Mouse (Mus musculus): ENCODE data around the gene Itpka. TPM values are rescaled to one million over a fixed set of nuclear protein-coding genes. Genes with fewer than 3 reads are reported as not detected.

Gene Itpka
- total RNA-seq, 2 experiments from 2014 or later, result 186 to 204 TPM

DNA sequence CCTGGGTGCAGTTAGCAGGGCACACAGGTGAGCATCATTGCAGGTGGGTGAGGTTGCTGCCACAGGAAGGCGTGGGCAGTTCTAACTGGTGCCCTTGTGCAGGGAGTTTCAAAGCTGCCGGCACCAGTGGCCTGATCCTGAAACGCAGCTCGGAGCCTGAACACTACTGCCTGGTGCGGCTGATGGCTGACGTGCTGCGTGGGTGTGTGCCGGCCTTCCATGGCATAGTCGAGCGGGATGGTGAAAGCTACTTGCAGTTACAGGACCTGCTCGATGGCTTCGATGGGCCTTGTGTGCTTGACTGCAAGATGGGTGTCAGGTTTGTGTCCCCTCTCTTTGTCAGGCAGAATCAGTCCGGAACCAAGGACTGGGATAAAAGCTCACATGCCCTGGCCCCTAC, 7.1 kb downstream of the Itpka start:
- DNase-seq (ENCODE audit: low spot score in 2 of 2), result no peak

DNA sequence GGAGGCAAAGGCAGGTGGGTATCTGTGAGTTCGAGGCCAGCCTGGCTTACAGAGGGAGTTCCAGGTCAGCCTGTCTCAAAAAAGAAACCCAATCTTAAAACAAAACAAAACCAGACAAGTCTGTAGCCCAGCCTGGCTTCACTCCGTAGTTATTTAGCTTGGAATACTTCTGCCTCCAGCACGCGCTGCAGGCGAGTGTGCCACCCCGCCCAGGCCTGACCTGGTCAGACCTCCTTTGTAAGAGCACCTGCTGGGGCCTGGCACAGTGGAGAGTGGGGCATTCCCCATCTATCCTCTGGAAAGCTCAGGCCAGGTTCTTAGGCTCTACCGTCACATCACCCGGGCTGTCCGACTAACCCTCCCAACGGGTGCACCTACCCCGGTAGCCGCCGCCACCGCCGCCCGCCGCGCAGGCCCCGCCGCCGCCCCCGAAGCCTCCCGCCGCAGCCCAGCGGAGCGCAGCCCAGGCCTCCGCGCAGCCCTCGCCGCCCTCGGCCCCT, 15.5 kb downstream of the Itpka start:
- no peak for DNase-seq (ENCODE audit: low spot score in 2 of 2)

DNA sequence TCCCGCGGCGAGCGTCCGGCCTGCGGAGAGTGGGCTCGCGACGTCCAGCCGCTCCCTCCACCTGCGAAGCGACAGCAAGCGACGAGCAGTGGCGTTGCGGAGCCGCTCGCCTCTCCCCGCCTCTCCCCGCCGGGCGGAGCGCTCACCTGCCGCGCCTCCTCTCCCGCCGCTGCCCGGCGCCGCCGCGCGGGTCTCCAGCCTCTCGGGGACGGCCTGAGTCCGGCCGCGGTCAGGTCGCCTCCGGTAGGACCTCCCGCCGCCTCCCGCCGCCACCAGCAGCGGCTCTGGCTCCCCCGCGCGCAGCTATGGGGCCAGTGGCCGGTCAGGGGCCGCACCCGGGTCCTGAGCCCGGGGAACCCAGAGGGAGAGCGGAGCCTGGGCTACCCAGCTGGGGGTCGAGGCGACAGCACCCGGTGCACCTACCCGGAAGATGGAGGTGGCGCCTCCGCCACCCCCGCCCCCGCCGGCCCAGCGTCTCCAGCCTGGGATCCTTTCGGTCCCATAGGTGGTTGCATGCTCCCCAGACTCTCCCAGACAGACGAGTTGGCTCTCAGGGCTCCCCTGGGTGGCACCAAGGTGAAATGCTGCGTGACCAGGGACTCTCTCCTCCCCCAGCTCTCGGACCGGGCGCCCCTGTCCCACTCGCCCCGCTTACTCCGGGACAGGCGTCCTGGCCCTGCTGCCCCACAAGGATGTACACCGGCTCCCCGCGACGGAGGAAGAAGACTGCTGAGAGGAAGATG, 16.1 kb downstream of the Itpka start:
- no peak for DNase-seq (ENCODE audit: low spot score in 2 of 2)

DNA sequence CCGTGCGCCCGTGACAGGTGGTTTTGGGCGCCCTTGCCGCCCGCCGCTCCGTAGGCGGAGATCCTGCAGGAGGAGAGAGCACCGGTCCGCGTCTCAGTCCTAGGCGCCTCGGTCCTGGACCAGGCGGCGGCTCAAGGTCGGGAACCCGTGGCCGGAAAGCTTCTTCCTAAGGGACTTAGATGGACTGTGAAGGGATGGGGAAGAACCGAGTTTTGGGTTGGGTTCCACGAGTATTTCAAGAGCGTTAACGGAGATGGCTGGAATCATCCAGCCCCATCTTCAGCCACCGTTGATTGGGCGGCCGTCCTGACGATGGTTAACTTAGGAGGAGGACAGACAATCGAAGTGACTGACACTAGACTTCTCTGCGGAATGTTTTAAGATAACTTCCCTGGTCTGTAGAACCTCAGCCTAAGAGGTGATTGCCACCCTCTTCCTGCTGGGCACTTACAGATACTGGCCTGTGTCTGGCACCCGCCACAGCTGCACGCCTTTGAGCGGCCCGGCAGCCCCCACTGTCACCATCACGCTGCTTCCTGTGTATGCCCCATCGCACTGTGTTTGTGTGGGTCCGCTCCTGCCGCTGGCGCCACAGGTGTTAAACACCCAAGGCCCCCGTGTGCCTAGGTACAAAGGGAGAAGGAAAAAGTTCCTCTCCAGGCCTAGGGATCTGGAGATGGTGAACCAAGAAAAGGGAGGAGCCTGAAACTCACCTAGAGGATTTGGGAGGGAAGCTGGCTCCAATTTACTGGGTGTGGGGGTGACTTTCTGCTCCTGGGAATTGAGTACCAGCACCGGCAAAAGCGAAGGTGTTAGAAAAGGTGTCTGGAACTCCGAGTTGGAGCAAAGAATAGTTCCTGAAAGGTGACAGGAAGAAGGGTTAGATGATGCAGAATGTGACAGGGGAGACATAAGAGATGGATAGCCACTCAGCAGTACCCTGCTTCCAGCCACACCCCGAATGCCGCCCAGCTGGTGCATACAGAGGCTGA, 17.0 kb downstream of the Itpka start:
- DNase-seq (ENCODE audit: low spot score in 2 of 2), result no peak

DNA sequence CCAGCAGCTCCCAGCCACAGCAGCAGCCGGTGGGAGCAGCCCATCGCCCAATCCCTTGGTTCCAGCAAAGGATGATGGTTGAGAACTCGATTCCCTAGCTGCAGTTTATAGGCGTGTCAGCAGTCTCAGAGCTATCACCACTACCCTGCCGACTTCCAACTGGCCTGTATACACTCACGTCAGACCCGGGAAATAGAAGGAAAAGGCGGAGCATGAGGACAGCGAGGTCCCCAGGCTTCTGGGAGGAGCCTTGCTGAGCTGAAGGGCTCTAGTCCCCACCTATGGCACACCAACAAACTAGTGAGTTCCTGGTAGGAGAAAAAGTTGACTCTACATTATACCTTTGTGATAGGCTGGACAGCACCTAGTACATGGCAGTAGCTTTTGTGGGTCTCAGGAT, 18.1 kb downstream of the Itpka start, which contains the start of gene Ltk:
TSS of gene Ltk (minus strand) at position 181 of the 400 bp plus-strand sequence.
- DNase-seq (ENCODE audit: low spot score in 2 of 2), result no peak

DNA sequence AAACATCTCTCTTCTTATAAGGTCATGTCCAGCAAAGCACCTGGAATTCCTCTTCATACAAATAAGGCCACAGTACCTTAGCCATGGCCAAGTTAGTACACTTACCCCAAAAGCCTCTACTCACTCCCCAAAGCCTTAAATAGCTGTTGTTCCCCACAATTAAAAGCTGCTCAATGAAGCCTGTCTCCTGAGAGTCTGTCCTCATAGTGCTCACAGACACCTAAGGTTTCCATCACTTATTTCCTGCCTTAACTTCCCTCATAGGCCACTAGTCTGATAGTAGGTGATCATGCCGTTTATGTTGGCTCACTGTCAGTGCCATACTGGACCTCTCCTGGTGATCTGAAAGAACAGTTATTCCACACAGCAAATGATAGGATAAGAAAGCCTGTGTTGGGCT, 20.1 kb downstream of the Itpka start:
- DNase-seq (ENCODE audit: low spot score in 2 of 2), result no peak

DNA sequence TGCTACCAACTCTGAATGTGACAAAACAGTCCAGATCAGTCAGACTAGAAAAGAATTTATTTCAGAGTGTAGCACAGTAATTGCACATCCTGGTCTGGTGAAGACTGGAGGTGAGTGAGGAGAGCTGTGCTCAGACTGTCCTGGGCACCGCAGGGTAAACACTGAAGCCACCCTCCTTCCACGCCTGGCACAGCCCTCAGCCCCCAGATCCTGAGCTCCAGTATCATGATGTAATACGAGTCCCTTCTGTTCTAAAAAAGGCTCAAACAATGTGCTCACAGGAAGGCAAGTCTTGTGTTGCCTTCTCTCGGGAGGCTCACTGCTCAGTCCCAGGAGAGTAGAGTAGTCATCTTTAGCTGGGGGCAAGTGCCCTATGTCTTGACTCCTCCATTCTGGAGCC, 21.8 kb downstream of the Itpka start:
- DNase-seq (ENCODE audit: low spot score in 2 of 2), result no peak

DNA sequence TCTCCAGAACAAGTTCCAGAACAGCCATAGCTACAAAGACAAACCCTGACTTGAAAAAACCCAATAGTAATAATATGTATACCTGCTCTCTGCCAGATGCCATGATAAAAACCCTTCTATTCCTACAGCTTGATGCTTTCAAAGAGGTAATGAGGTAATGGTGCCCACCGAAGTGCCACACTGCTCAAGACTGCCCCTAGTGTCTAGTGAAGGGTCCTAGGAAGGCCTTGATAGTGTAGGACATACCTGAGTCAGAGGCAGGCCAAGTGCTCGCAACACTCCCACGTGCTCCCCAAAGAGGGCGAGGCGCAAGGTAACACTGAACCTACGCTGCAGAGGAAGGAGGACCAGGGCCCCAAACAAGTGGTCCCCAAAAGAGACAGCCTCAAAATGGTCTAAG, 25.1 kb downstream of the Itpka start:
- DNase-seq (ENCODE audit: low spot score in 2 of 2), result no peak

DNA sequence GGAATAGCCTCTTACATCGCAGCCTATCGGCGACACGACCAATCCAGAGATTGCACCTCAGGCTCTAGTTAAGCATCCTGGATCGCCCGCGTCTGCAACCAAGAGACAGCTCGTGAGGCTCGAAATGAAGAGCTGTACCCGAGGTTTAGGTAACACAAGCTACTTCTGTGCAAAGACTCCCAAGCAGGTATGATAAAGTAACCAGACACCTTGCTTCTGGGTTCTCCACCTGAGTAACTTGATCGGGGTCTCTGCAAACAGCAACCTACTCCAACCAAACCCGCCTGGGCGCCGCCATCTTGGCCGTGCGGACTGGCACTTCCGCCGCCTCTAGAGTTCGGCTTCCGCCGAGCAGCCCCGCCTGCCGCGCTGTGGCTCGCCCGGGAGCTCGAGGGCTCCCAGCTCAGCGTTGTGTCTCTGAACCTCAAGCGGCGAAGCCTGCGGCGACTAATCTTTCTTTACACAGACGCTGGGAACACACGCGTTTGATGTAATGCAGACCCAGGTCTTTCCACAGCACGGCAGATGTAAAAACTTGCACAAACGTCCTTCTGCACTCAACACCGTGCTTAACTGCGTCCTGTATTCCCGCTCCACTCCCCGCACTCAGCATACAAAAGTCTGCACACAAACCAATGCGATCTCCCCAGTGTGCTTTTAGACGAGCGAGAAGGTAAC, 45.2 kb downstream of the Itpka start, which contains the start of gene Rpap1:
TSS of gene Rpap1 (minus strand) at position 332 of the 678 bp plus-strand sequence.
- peak; percentile 86 to 88 for DNase-seq (ENCODE audit: low spot score in 2 of 2)

DNA sequence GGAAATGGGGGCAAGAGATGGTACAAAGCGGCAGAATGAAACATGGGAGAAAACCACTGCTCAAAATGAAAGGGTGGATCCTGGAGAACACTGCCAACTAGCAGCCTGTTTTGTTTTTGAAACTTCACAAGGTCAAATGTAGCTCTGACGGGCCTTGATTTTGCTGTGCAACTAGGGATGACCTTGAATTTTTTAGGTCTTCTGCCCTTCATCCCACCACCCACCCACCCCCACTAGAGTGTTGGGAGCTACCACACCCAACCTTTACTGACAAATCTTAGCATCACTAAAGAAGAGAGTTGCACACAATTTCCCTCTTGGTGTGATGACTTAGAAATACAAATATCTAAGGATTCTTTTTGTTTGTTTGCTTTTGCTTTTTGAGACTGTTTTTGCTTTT, 47.9 kb downstream of the Itpka start:
- no peak for DNase-seq (ENCODE audit: low spot score in 2 of 2)

DNA sequence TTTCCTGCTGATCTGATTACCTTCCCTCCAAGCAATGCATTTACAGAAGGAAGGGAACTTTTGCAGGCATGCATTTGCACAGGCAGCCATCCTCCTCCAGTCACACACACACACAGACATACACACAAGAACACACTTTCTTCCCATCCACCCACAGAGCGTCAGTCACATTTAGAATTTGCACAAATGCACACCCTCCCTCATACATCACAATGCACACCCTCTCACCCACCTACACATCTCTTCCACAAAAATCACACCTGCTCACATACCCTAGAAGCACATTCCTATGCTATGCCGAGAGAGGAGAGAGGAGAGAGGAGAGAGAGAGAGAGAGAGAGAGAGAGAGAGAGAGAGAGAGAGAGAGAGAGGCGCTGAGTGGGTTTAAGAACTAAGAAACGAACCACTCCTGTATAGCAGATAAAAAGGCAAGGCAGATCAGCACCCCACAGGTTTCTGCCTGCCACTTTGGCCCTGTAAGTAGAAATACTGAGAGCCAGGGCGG, 55.2 kb downstream of the Itpka start, which contains the start of gene Tyro3:
TSS of gene Tyro3 (plus strand) at position 455 of the 505 bp plus-strand sequence.
- no peak for DNase-seq (ENCODE audit: low spot score in 2 of 2)

DNA sequence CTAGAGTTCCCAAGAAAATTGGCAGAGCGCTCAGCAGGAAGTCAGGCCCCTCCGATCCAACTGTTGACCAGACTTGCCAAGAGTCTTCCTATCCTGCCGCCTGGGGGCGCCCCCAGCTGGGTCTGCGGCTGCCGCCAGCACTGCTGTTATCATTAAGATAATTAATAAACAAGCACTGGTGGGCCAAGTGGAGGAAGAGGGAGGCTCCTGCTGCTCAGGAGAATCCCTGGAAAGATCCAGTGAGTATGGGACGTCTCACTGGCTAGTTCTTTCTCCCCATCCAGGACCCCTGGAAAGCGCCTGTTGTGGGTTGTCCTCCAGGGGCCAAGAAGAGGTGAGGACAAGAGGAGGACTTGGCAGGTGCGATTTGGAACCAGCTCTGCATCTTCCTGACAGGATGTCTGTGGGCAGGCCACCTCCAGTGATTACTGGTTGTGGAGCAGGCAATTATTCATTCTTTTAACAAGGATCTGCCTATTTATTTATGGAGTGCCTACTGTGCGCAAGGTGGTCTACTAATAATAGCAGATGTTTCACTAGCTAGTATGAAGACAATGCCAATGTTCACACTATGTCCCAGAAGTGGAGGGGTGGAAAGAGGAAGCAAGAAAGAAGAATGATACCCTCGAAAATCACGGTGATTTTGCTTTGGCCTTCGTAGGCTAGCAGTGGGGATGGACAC, 56.2 kb downstream of the Itpka start:
- DNase-seq (ENCODE audit: low spot score in 2 of 2), result peak; percentile 64 to 70

DNA sequence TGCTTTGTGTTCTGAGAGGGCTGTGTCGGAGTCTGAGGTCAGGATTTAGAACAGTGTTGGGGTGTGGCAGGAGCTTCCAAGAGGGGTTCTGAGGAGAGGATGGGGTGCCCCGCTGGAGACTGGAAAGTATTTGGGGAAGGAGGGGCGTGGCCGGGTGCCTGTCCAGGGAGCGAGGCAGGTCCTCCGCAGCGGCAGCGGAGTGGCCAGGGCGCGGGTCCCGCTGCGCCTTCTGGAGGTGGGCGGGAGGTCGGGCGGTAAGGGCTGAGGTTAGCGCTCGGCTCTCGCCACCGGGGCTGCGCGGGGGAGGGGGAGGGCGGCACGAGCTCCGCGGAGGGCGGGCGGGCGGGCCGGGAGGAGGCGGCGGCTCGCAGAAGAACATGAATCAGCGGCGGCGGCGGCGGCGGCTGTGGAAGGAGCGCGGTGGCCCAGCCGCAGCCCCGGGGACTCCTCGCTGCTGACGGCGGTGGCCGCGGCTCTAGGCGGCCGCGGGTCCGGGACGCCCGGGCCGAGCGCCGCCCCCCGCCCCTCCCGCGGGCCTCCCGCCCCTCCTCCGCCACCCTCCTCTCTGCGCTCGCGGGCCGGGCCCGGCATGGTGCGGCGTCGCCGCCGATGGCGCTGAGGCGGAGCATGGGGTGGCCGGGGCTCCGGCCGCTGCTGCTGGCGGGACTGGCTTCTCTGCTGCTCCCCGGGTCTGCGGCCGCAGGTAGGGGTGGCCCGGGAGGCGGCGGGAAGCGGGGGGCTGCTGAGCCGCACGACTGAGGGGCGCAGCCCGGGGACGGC, 57.2 kb downstream of the Itpka start:
- peak in 1 of 2 experiments; percentile 20 for DNase-seq (ENCODE audit: low spot score in 2 of 2)

DNA sequence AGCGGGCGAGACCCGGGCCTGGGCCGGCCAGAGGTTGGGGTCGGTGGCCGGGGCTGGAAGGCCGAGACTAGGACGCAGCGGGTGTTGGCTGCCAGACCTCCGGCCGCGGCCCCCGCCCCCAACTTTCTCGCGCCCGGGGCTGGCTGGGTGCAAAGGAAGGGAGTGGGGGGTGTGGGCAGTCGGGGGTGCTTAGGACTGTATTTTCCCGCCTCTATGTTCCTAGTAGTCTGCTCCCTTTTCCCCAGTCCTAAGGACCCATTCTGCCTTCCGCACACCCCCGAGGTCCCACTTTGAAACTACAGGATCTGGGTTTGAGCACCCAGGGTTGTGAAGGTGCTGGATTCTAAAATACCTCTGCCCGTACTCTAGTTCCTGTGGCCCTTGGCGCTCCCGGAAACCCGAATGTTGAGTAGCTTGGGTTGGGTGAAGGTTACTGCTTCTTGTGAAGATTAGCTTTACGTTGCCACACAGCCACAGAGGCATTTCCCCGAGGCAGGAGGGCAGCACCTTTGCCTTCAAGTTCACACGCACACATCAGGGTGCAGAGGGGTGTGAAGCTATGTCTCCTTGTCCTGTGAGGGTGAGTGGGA, 57.9 kb downstream of the Itpka start:
- DNase-seq (ENCODE audit: low spot score in 2 of 2), result peak in 1 of 2 experiments; percentile 5

Other genes with a start within 250 kb of the Itpka start
- 1 to 10 TPM in 1 of 2 experiments, under 1 TPM in 1; 0.62 to 1.1 TPM for gene Exd1, start 194.7 kb upstream of the Itpka start, total RNA-seq (2021)
- gene Chp1, start 194.6 kb upstream of the Itpka start, total RNA-seq (2021), result 100 to 1,000 TPM; 151 TPM
- gene Nusap1, start 124.0 kb upstream of the Itpka start, total RNA-seq (2021), result 1 to 10 TPM; 1.1 to 1.8 TPM
- 1 to 10 TPM; 1.5 to 1.6 TPM for gene Oip5, start 123.9 kb upstream of the Itpka start, total RNA-seq (2021)
- 10 to 100 TPM; 29.2 to 30.3 TPM for gene Ndufaf1, start 79.5 kb upstream of the Itpka start, total RNA-seq (2021)
- 10 to 100 TPM; 58.0 to 59.9 TPM for gene Rtf1, start 67.3 kb upstream of the Itpka start, total RNA-seq (2021)
- 10 to 100 TPM in 1 of 2 experiments, 1 to 10 TPM in 1; 6.0 to 10.5 TPM for gene Ltk, start 18.1 kb downstream of the Itpka start, total RNA-seq (2021)
- 10 to 100 TPM; 18.3 to 18.7 TPM for gene Rpap1, start 45.2 kb downstream of the Itpka start, total RNA-seq (2021)
- 10 to 100 TPM; 61.3 to 62.1 TPM for gene Tyro3, start 55.4 kb downstream of the Itpka start, total RNA-seq (2021)
- 10 to 100 TPM; 61.0 to 61.7 TPM for gene Mga, start 154.9 kb downstream of the Itpka start, total RNA-seq (2021)
- gene Mapkbp1, start 230.4 kb downstream of the Itpka start, total RNA-seq (2021), result 10 to 100 TPM; 55.3 to 57.7 TPM